Mouse (Mus musculus): Measurements from ENCODE around the gene Zfp148.

GRCm38 (mm10) chr16:33508082-33508481 lies 127.4 kb downstream of the Zfp148 start:
- no peak for TF ChIP-seq CTCF (IDR thresholded peaks at IDR 0.05; ENCODE audit: control insufficient read depth, insufficient read depth, insufficient replicate concordance, low read depth, low read length)
- no peak for TF ChIP-seq POLR2A (IDR thresholded peaks at IDR 0.05; ENCODE audit: control insufficient read depth, low read depth, low read length)

All from testis, adult 2 months (tissue).